Mouse (Mus musculus) heart, embryonic 11.5 days (tissue): ENCODE data around the gene Cstad. TPM values are rescaled to one million over a fixed set of nuclear protein-coding genes. Genes with fewer than 3 reads are reported as not detected.

Source experiments
- ATAC-seq: fragments of 200-750 bp; cut with Nextera tagmentation; replicated peaks from 2 replicates; pipeline ENCODE4 v1.8.0; 2017; ENCODE audit warnings: moderate library complexity; ENCODE audit not compliant: insufficient number of reproducible peaks, low FRiP score, low TSS enrichment
- H3K27ac ChIP-seq: fragments of 300-500 bp; sonication (generic); 2 replicates; pipeline ENCODE4 v1.5.1; 2014; ENCODE audit warnings: mild to moderate bottlenecking, low read depth, low read length
- H3K27me3 ChIP-seq: fragments of 300-500 bp; sonication (generic); 2 replicates; pipeline ENCODE4 v1.6.1; 2014; ENCODE audit warnings: mild to moderate bottlenecking, low read length, mixed read lengths; ENCODE audit not compliant: control insufficient read depth, insufficient read depth
- H3K36me3 ChIP-seq: fragments of 300-500 bp; sonication (generic); 2 replicates; pipeline ENCODE4 v1.6.1; 2014; ENCODE audit warnings: mild to moderate bottlenecking, low read length, moderate library complexity, mixed read lengths; ENCODE audit not compliant: control insufficient read depth, insufficient read depth
- H3K4me1 ChIP-seq: fragments of 300-500 bp; sonication (generic); 2 replicates; pipeline ENCODE4 v1.6.1; 2014; ENCODE audit warnings: low read length; ENCODE audit not compliant: control insufficient read depth, insufficient read depth
- H3K4me2 ChIP-seq: fragments of 300-500 bp; sonication (generic); 2 replicates; pipeline ENCODE4 v1.6.1; 2014; ENCODE audit warnings: mild to moderate bottlenecking, moderate library complexity
- H3K4me3 ChIP-seq: fragments of 300-500 bp; sonication (generic); 2 replicates; pipeline ENCODE4 v1.5.1; 2014; ENCODE audit warnings: low read depth, low read length
- H3K9ac ChIP-seq: fragments of 300-500 bp; sonication (generic); 2 replicates; pipeline ENCODE4 v1.6.1; 2014; ENCODE audit warnings: mild to moderate bottlenecking, low read depth, low read length, moderate library complexity
- H3K9me3 ChIP-seq: fragments of 300-500 bp; sonication (generic); replicated peaks from 2 replicates; pipeline ENCODE4 v1.6.1; 2016; ENCODE audit warnings: low read length; ENCODE audit not compliant: control insufficient read depth
- whole genome bisulfite sequencing: fragments of 180-500 bp; shearing (Covaris S2); extraction: QIAGEN DNeasy Blood & Tissue Kit; methylation state at CpG from one replicate; pipeline ENCODE4 v1.1.7; 2014; ENCODE audit not compliant: insufficient replicate concordance; 5-methylcytosine and 5-hydroxymethylcytosine counted together
- polyA plus RNA-seq: library from polyadenylated mRNA; unstranded; fragments of >200 nt; fragmentation: Nextera tagmentation; extraction: Ambion mirVana; gene quantifications from 2 replicates; pipeline ENCODE4 v1.2.1, GENCODE M21; 2014

Cstad gene
- polyA plus RNA-seq, 1 experiment from 2014 or later: 2.4 TPM

GRCm38 (mm10) chr2:30559552-30559951, 35.3 kb upstream of the Cstad start:
- ATAC-seq: no peak; the same call in 1 of the 2 replicates
- H3K4me1 ChIP-seq: no peaks in the 10 kb centered on the region
- H3K27ac ChIP-seq: no peak overlapping the region
- 100% methylated on average over 1 of the region's 1 CpGs for WGBS
- no peak overlapping the region for H3K4me3 ChIP-seq
- no peaks in the 10 kb centered on the region for H3K36me3 ChIP-seq
- no peak overlapping the region for H3K9ac ChIP-seq
- no peaks in the 10 kb centered on the region; the same call in 1 of the 2 replicates for H3K27me3 ChIP-seq
- H3K4me2 ChIP-seq: no peak overlapping the region
- no peaks in the 10 kb centered on the region for H3K9me3 ChIP-seq

DNA sequence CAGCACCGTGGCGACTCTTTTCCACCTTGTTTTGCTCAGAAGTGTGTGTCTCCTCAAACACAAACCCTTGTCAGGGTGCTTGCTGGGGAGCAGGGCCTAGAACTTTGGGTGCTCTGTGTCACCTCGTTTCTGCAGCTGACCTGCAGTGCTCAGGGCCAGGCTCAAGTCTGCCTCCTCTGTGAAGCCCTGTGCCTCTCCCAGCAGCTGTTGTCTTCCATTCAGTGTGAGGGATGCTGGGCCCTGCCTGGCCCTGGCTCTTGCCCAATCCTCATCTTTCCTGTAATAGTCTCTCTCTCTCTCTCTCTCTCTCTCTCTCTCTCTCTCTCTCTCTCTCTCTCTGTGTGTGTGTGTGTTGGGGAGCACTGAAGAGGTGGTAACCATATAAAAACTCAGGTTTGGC, 32.3 kb upstream of the Cstad start:
- ATAC-seq: no peak
- Histone ChIP-seq H3K27ac (no peak overlapping the region), H3K36me3 (no peaks in the 10 kb centered on the region), H3K4me3 (no peak overlapping the region), H3K9me3 (no peaks in the 10 kb centered on the region), H3K4me1 (peaks cover 8% of the 10 kb centered on the region; the same call in 1 of the 2 replicates), H3K27me3 (no peaks in the 10 kb centered on the region), H3K9ac (no peak overlapping the region), H3K4me2 (no peak overlapping the region)
- 70% methylated on average over 3 of the region's 3 CpGs for WGBS

- no peak for ATAC-seq
- H3K4me3 ChIP-seq: no peak overlapping the region
- H3K9ac ChIP-seq: no peak overlapping the region
- peaks cover 9% of the 10 kb centered on the region; the same call in 1 of the 2 replicates for H3K4me1 ChIP-seq
- no peaks in the 10 kb centered on the region for H3K36me3 ChIP-seq
- no peak overlapping the region for H3K27ac ChIP-seq
- WGBS: 80% methylated on average over 4 of the region's 4 CpGs
- H3K4me2 ChIP-seq: no peak overlapping the region
- H3K9me3 ChIP-seq: no peaks in the 10 kb centered on the region
- H3K27me3 ChIP-seq: no peaks in the 10 kb centered on the region
Measured at GRCm38 (mm10) chr2:30571647-30572046, 23.2 kb upstream of the Cstad start.

DNA sequence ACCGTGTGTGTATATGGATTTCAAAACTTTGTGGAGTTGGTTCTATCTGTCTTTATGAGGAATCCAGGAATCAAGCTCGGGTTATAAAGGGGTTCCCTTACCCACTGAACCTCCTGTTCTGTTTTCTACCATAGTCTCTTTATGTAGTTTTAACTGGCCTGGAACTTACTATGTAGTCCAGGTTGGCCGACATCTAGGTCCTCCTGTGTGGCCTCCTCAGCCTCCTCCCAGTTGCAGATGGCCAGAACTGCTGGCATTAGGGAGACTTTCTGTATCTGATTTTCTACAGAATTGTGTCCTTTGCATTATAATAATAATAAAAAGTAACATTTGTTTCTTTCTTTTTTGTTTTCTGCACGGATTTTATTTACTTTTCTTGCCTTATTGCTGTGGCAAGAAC, 21.3 kb upstream of the Cstad start:
- Histone ChIP-seq H3K4me2 (no peak overlapping the region), H3K27ac (no peak overlapping the region), H3K9ac (no peak overlapping the region), H3K27me3 (no peaks in the 10 kb centered on the region), H3K4me1 (no peaks in the 10 kb centered on the region), H3K4me3 (no peak overlapping the region), H3K9me3 (no peaks in the 10 kb centered on the region), H3K36me3 (no peaks in the 10 kb centered on the region)
- no peak for ATAC-seq
- 80% methylated on average over 4 of the region's 4 CpGs for WGBS

- no peak for ATAC-seq
- H3K9me3 ChIP-seq: peaks cover 2% of the 10 kb centered on the region; the same call in 1 of the 2 replicates
- WGBS: 83% methylated on average over 9 of the region's 9 CpGs
- H3K4me2 ChIP-seq: no peak overlapping the region
- H3K9ac ChIP-seq: no peak overlapping the region
- no peaks in the 10 kb centered on the region for H3K36me3 ChIP-seq
- no peaks in the 10 kb centered on the region for H3K27me3 ChIP-seq
- no peaks in the 10 kb centered on the region for H3K4me1 ChIP-seq
- H3K27ac ChIP-seq: no peak overlapping the region
- H3K4me3 ChIP-seq: no peak overlapping the region
Measured at GRCm38 (mm10) chr2:30577010-30577409, 17.8 kb upstream of the Cstad start.

DNA sequence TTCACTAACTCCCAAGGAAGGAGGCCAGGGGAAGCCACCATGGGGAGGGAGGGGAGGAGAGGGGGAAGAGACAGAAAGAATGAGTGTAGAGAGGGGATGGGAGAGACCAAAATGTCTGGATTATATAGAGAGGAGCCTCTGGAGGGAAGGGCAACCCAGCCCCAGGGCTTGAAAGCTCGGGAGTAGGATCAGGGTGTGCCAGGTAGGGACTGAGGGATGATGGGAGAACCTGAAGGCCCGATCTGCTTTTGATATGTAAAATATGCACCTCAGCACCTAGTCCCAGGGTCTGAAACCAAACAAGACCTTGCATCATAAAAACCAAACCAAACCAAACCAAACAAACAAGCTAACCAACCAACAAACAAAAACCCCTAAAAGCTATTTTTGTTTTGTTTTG, 16.8 kb upstream of the Cstad start:
- H3K4me2 ChIP-seq: no peak overlapping the region
- peaks cover 2% of the 10 kb centered on the region; the same call in 1 of the 2 replicates for H3K9me3 ChIP-seq
- no peak overlapping the region for H3K9ac ChIP-seq
- 52% methylated on average over 2 of the region's 2 CpGs for WGBS
- no peak overlapping the region for H3K27ac ChIP-seq
- H3K27me3 ChIP-seq: no peaks in the 10 kb centered on the region
- no peak overlapping the region for H3K4me3 ChIP-seq
- H3K4me1 ChIP-seq: no peaks in the 10 kb centered on the region
- no peaks in the 10 kb centered on the region for H3K36me3 ChIP-seq
- ATAC-seq: no peak

DNA sequence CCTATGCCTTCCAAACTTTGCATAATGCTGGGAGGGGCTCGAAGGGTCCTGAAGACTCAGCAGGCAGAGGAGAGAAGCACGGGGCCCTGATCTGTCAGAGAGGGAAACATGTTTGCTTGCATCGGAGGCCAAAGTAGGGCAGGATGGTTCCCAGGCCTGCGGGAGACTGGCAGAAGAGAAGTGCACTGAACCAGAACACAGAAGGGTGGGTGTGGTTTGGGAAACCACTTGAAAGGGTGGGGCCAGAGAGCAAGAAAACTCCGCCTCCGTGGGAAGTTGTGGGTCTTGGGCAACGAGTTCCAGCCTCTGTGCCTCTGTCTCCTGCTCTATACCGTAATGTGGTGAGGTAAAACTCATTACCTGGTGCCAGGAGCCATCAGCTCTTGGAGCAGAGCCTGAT, 7.7 kb upstream of the Cstad start:
- no peaks in the 10 kb centered on the region for H3K27me3 ChIP-seq
- ATAC-seq: no peak
- H3K36me3 ChIP-seq: no peaks in the 10 kb centered on the region
- H3K9me3 ChIP-seq: no peaks in the 10 kb centered on the region
- H3K4me2 ChIP-seq: no peak overlapping the region
- no peak overlapping the region for H3K9ac ChIP-seq
- 43% methylated on average over 8 of the region's 8 CpGs for WGBS
- no peak overlapping the region for H3K27ac ChIP-seq
- no peak overlapping the region for H3K4me3 ChIP-seq
- peaks cover 3% of the 10 kb centered on the region for H3K4me1 ChIP-seq

GRCm38 (mm10) chr2:30587671-30588070, 7.2 kb upstream of the Cstad start:
- H3K4me2 ChIP-seq: no peak overlapping the region
- no peaks in the 10 kb centered on the region for H3K36me3 ChIP-seq
- no peak overlapping the region for H3K9ac ChIP-seq
- no peaks in the 10 kb centered on the region for H3K9me3 ChIP-seq
- WGBS: 64% methylated on average over 2 of the region's 2 CpGs
- H3K4me3 ChIP-seq: no peak overlapping the region
- no peak overlapping the region for H3K27ac ChIP-seq
- H3K4me1 ChIP-seq: peaks cover 7% of the 10 kb centered on the region
- no peaks in the 10 kb centered on the region for H3K27me3 ChIP-seq
- ATAC-seq: no peak

- H3K9me3 ChIP-seq: no peaks in the 10 kb centered on the region
- no peak overlapping the region for H3K4me2 ChIP-seq
- no peaks in the 10 kb centered on the region for H3K36me3 ChIP-seq
- WGBS: 68% methylated on average over 4 of the region's 4 CpGs
- peaks cover 16% of the 10 kb centered on the region for H3K4me1 ChIP-seq
- ATAC-seq: no peak
- no peak overlapping the region for H3K27ac ChIP-seq
- H3K27me3 ChIP-seq: no peaks in the 10 kb centered on the region
- H3K9ac ChIP-seq: no peak overlapping the region
- no peak overlapping the region for H3K4me3 ChIP-seq
Measured at GRCm38 (mm10) chr2:30588985-30589511, 5.8 kb upstream of the Cstad start.
